Mouse (Mus musculus): Measurements from ENCODE around the gene Cab39. TPM values are rescaled to one million over a fixed set of nuclear protein-coding genes. Genes with fewer than 3 reads are reported as not detected.

Cab39 gene
- total RNA-seq, 2 experiments from 2014 or later, result 134 to 144 TPM

DNA sequence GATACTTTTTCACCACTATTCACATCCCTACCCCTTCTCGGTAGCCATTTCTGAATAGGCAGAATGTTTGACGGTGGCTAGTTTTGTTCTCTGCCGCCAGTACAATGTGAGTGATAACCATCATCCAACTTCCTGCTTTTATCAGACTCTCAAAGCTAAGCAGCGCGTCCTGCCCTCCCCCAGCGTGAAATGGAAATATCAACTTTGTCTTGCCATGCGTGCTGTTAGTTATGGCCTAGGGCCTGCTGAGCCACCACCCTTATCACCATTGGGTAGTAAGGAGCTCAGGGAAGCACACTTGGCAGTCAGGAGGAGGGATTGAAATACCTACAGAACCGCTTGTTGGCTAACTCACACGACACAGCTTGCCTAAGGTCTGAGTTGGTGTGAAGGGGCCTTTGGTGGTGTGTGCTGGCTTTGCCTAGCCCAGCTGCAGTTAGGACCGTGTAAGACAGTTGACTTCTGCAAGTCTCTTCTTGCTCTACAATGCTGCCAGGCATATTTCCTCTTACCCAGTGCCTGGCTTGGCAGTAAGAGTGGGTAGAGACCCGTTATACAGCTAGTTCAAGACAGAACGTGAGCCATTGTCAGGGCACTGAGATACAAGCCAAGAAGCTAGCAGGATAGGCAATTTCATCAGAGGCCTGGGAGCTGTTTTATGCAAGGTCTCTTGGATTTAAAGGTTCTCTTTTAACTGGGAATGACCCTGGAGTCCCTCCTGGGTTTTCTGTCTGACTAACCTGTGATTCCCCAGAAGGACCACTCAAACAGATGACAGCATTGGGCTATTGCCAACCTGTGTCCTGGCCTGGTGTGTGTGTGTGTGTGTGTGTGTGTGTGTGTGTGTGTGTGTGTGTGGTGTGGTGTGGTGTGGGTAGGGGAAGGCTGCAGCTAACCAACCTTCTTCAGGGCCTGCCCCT is 103.8 kb downstream of the Cab39 start:
- DNase-seq, result no peak
- intact Hi-C loops (cut with DNase I), result no loop called here

DNA sequence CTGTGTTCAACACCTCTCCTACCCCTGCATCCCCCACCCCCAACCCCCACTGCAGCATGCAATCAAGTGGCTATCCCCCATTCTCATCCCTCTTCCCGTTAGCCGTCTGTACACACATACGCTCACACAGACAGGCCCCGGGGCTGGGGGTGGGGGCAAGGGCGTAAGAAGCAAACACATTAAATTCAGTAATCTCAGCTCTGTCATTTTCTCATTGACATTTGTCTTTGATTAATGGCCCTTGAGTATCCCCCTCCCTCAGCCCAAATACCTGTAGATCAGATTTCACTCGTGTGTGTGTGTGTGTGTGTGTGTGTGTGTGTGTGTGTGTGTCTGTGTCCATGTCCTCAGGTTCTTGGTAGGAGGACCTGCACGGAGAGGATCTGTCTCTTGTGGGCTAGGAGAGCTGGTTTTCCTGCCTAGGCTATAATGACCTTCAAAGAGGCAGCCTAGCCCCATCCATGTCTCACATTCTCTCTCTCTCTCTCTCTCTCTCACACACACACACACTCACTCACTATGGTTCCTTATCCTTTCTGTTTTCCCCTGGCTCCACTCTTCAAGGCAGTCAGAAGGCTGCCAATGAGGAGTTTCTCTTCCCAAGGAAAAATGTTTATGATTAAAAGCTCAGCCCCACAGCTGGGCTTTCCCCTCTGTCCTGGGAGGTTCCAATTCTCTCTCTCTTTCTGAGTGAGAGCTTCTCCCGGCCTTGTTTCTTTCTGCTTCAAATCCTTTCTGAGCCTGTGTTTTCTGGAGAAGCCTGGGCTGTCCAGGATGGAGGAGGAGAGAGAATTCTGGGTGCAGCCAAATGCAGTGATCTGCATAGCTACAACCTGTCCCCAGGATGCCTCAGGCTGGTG is 104.9 kb downstream of the Cab39 start:
- DNase-seq, result no peak
- intact Hi-C loops (cut with DNase I), result no loop called here

DNA sequence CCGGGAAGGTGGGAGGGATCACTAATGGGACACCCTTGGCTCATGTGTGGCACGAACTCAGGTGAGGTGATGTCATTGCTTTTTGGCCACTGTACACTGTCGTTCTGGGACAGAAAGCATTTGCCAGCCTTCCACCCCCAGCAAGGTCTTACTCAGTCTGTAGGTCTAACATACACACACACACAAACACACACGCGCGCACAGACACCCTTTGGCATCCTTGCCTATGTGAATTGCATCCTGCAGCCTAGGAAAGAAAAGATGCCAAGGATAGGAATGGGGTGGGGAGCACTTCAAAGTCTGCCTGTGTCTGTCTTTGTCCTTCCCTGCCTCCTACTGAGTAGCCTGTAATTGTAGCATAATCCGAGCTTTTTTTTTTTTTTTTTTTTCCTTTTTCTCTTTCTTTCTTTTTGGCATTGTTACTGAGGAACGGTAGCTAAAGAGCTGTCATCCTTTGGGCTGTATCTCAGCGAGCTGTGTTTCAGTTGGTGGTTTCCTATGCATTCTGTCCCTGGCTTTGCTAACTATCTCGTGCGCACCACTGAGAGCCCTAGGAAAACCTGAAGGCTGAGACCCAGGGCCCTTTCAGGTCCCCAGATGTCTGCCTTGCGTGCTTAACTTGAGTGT is 105.6 kb downstream of the Cab39 start:
- no peak for DNase-seq
- intact Hi-C loops (cut with DNase I), result no loop called here

DNA sequence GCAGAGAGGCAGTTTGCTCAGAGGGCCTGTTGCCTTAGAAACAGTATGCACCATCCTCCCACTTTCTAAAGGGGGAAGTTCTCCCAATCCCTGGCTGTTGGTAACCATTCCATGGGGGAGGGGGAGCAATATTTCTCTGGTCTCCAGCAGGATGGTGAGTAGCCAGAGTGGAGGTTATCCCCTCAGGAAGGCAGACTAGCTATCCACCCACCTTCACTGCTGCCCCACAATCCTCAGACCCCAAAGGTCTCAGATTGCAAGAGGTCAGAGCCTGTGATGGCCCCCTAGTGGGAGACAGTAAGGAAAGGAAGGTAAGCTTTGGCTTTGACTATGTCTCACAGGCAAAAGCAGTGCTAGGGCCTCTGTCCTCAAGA is 106.1 kb downstream of the Cab39 start:
- intact Hi-C loops (cut with DNase I), result no loop called here
- no peak for DNase-seq

DNA sequence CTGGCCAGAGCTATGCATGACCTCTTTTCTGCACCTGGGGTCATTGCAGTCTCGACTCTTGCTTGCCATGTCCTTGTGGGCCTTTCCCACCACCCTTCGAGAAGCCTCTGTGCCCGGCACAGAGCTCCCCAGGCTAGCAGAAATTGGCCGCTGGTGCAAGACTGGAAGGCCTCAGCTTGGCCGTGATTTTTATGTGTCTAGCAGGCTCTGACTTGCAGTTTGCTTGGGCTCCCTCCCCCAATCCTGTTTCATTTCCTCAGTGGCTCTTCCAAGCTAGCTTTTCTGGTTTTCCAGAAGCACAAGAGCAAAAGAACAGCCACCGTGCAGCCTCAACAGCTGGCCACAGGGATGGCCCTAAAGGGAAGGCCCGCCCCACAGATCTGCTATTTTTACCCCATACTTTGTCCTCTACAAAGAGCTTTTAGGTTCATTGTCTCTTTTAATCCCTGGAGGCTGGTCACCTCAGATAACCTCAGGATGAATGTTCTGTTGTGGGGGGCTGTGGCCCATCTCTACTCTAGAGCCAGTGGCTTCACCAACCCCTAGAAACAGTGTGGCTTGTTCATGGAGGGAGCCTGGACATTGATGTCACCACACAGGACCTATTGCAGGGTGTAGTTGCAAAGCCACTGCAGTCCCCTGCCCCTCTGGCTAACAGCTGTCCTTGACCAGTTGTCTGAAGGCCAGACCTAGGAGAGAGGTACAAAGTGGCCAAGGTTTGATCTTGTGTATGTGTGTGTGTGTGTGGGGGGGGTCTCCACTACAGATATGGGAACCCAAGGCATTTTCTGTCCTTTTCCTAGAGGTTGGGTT is 107.5 kb downstream of the Cab39 start:
- no peak for DNase-seq
- intact Hi-C loops (cut with DNase I), result no loop called here

Small RNA genes lying within 50 kb of the gene (microRNA-seq; reads per million reads assigned to microRNA genes)
- not detected for gene Gm25472
- not detected for gene Mir8096

Other genes with a start within 250 kb of the Cab39 start
- gene G530012D18Rik, start 217.8 kb upstream of the Cab39 start, total RNA-seq (2021), result not detected
- gene Sp110, start 194.6 kb upstream of the Cab39 start, total RNA-seq (2021), result under 1 TPM; 0.46 to 0.70 TPM
- gene Sp140, start 193.1 kb upstream of the Cab39 start, total RNA-seq (2021), result under 1 TPM; 0.64 to 0.83 TPM
- gene Sp100, start 143.5 kb upstream of the Cab39 start, total RNA-seq (2021), result under 1 TPM; 0.22 to 0.40 TPM
- gene A630001G21Rik, start 14.8 kb upstream of the Cab39 start, total RNA-seq (2021), result under 1 TPM; 0.24 to 0.84 TPM
- gene Itm2c, start 100.8 kb downstream of the Cab39 start, total RNA-seq (2021), result 100 to 1,000 TPM; 111 to 124 TPM
- 1 to 10 TPM; 6.1 to 7.2 TPM for gene 4933407L21Rik, start 135.0 kb downstream of the Cab39 start, total RNA-seq (2021)
- gene Gpr55, start 167.6 kb downstream of the Cab39 start, total RNA-seq (2021), result under 1 TPM in 1 of 2 experiments, not detected in 1; 0.10 TPM
- gene Spata3, start 223.4 kb downstream of the Cab39 start, total RNA-seq (2021), result under 1 TPM; 0.58 to 0.64 TPM